Mouse (Mus musculus): ENCODE data around the gene Mrpl4.

DNA sequence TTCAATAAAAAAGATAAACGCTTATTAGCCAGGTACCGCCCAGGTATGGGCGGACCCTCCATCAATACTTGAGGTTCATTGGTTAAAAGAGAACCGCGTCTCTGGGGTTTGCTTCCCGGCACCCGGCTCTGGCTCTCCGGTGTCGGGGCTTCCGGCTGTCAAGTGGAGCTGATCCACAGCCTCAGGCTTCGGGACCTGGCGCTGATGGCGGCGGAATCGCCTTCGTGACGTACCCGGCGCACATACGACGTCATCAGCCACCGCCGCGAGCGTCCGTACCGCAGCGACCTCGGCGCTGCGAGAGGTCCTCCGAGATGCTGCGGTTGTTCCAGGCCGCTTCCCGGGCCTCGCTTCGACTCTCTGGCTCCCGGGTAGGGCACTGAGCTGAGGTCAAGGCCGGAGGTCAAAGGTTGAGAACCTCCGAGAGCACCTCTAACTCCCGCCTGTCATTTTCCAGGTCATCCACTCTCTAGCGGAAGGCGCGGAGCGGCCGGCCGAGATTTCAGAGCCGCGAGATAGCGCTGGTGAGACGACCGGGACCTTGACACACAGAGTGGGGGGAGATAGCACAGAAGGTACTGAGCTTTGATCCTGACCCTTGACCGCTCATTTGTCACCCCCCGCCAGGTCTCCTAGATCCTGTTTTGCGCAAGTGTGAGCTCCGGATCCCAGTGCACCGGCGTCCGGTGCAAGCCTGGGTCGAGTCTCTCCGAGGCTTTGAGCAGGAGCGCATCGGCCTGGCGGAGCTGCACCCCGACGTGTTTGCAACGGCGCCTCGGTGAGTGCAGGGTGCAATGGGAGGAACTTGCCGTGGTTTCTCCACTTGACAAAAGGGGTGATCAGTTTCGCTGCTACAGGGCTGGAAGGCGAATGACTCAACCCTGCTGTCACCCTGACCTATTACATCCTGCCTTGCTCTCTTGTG is at the start of gene Mrpl4:
- TF ChIP-seq CTCF (IDR thresholded peaks at IDR 0.05; ENCODE audit: low read depth, low read length): no peak
- peak; percentile 70 for TF ChIP-seq POLR2A (IDR thresholded peaks at IDR 0.05; ENCODE audit: insufficient read depth, low read length)
- no peak for TF ChIP-seq EP300 (IDR thresholded peaks at IDR 0.05; ENCODE audit: insufficient read depth, low read depth, low read length)
